Comparison of ENCODE assay signal across 20 mouse cellular contexts in the genomic region with DNA sequence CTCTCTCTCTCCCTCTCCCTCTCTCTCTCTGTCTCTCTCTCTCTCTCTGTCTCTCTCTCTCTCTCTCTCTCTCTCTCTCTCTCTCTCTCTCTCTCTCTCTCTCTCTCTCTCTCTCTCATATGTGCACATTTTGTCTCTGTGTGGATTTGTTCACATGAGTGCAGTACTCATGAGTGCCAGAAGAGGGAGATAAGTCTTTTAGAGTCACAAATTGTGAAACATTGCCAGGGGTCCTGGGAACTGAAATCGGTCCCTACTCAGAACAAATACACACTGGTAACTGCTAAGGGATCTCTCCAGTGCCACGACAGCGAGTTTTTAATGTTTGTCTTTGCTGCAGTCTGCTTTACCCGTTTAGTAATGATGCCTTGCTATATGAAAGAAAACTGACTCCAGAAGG.
DNase-seq lines count a peak whose midpoint lies in the region; ATAC-seq and TF ChIP-seq lines count a peak whose summit lies in the region.
"Had no signal": no experiment of that assay in that cellular context is flagged by ENCODE, and none has a peak within 500 bp of the region (broad histone marks: within the 10 kb centered on the region; RNA-seq: fewer than 3 reads in every experiment).

No protein-coding gene starts in this region.

- no peak overlapping the region for H3K27ac ChIP-seq in left cerebral cortex, adult 2 months
- H3K27ac ChIP-seq: heart, embryonic 10.5 days had no signal

- intact Hi-C loops in left cerebral cortex, adult 2 months (cut with DNase I), result no loop called here

- peak; percentile 16 for TF ChIP-seq CTCF in left cerebral cortex, adult 2 months (IDR thresholded peaks at IDR 0.05)
- TF ChIP-seq CTCF in G1E (IDR thresholded peaks at IDR 0.05; ENCODE audit: low read depth, low read length), result no peak

- H3K9me3 ChIP-seq in G1E (replicated peaks), result peaks cover 3% of the 10 kb centered on the region; the same call in 1 of the 2 replicates
- H3K9me3 ChIP-seq: heart, embryonic 10.5 days had no signal

- peak; percentile 7 for DNase-seq in embryo, embryonic 10 days (ENCODE audit: low spot score)
- no peak for DNase-seq in embryo, embryonic 9.5 days (ENCODE audit: extremely low spot score)
- DNase-seq in left cerebral cortex, adult 2 months (ENCODE audit: extremely low spot score in 1 of 2, low spot score in 2 of 2), result no peak
- DNase-seq in left cerebral cortex, adult 8-10 months (ENCODE audit: low spot score in 2 of 2), result no peak
- no peak for DNase-seq in G1E (ENCODE audit: low spot score)
- peak; percentile 1 for DNase-seq in embryo, embryonic 10.5 days (ENCODE audit: low spot score)
- DNase-seq in cerebellum, postnatal 14 days, result no peak
- DNase-seq in thymus, postnatal 14 days, result no peak
- DNase-seq: adrenal gland, postnatal 14 days; cerebellum, adult 8-10 months; gastrocnemius, postnatal 25 days; heart, postnatal 14 days; kidney, adult 8-10 months; layer of hippocampus, postnatal 36 days; left cerebral cortex, postnatal 4 days; lung, postnatal 10 days; right cerebral cortex, postnatal 4 days had no signal

- no peaks in the 10 kb centered on the region for H3K27me3 ChIP-seq in G1E (ENCODE audit: insufficient read depth, low read length)
- H3K27me3 ChIP-seq: megakaryocyte, embryonic 14.5 days had no signal

- no peaks in the 10 kb centered on the region for H3K4me1 ChIP-seq in G1E (ENCODE audit: insufficient read depth, low read depth, low read length)
- H3K4me1 ChIP-seq: heart, embryonic 10.5 days; megakaryocyte, embryonic 14.5 days had no signal

- no peak overlapping the region for H3K4me3 ChIP-seq in left cerebral cortex, adult 2 months
- H3K4me3 ChIP-seq in G1E (ENCODE audit: low read depth, low read length), result no peak overlapping the region
- H3K4me3 ChIP-seq: heart, embryonic 10.5 days; megakaryocyte, embryonic 14.5 days had no signal

- ATAC-seq in G1E (ENCODE audit: extremely low read depth, insufficient number of reproducible peaks, low FRiP score, poor library complexity, severe bottlenecking), result peak; percentile 22; the same call in 1 of the 2 replicates
- ATAC-seq: hindbrain, embryonic 16.5 days had no signal

- no peaks in the 10 kb centered on the region for H3K36me3 ChIP-seq in G1E (replicated peaks)
- H3K36me3 ChIP-seq: heart, embryonic 10.5 days had no signal

Comparison
In these comparisons a context has a peak if more than half of its experiments do, and no peak if none do; other contexts are left out.
1. DNase-seq: peak in embryo, embryonic 10 days (single experiment) and embryo, embryonic 10.5 days (single experiment); none in embryo, embryonic 9.5 days (single experiment), left cerebral cortex, adult 2 months (0 of 2), left cerebral cortex, adult 8-10 months (0 of 2), G1E (single experiment), cerebellum, postnatal 14 days (0 of 2) and thymus, postnatal 14 days (single experiment).